8 mouse cellular contexts compared by ENCODE assay signal in genomic region chr4:107250494-107250893, GRCm38 (mm10). TPM values are rescaled to one million over a fixed set of nuclear protein-coding genes. Genes with fewer than 3 reads are reported as not detected.
DNase-seq lines count a peak whose midpoint lies in the region; ATAC-seq and TF ChIP-seq lines count a peak whose summit lies in the region.

No protein-coding gene starts in this region.

- DNase-seq in forebrain, postnatal 0 days: peak; percentile 73
- DNase-seq in forebrain, embryonic 11.5 days (ENCODE audit: low spot score): no peak
- DNase-seq in right cerebral cortex, adult 18-20 months: peak; percentile 32
- no peak for DNase-seq in right cerebral cortex, postnatal 36 days (ENCODE audit: low spot score in 2 of 2)
- DNase-seq in cerebellum, adult 9-10 months: peak; percentile 68
- DNase-seq in kidney, postnatal 25 days: peak; percentile 42 to 66

- no peak overlapping the region for H3K9ac ChIP-seq in forebrain, postnatal 0 days
- no peak overlapping the region for H3K9ac ChIP-seq in forebrain, embryonic 11.5 days (ENCODE audit: low read length)

- 0 out of 2 replicates have a peak, but pooled peaks cover 5% of the 10 kb centered on the region for H3K4me1 ChIP-seq in forebrain, postnatal 0 days (ENCODE audit: insufficient read depth)
- 0 out of 2 replicates have a peak, but pooled peaks cover 3% of the 10 kb centered on the region for H3K4me1 ChIP-seq in forebrain, embryonic 11.5 days (replicated peaks; ENCODE audit: control insufficient read depth, insufficient read depth, low read length)

- WGBS in forebrain, postnatal 0 days: 21% methylated on average over 4 of the region's 4 CpGs
- 31% methylated on average over 4 of the region's 4 CpGs for WGBS in forebrain, embryonic 11.5 days

- peak; percentile 84 for TF ChIP-seq CTCF in forebrain, postnatal 0 days (IDR thresholded peaks at IDR 0.05; ENCODE audit: low read depth)

- H3K4me2 ChIP-seq in forebrain, postnatal 0 days (ENCODE audit: low read depth): no peak overlapping the region
- H3K4me2 ChIP-seq in forebrain, embryonic 11.5 days (ENCODE audit: low read depth, low read length, severe bottlenecking): no peak overlapping the region

- peaks cover 4% of the 10 kb centered on the region; the same call in 1 of the 2 replicates for H3K36me3 ChIP-seq in forebrain, postnatal 0 days (ENCODE audit: insufficient read depth)
- H3K36me3 ChIP-seq in forebrain, embryonic 11.5 days (ENCODE audit: control insufficient read depth, insufficient read depth, low read length): no peaks in the 10 kb centered on the region

- H3K9me3 ChIP-seq in forebrain, postnatal 0 days (ENCODE audit: low read length): no peaks in the 10 kb centered on the region
- no peaks in the 10 kb centered on the region for H3K9me3 ChIP-seq in forebrain, embryonic 11.5 days (ENCODE audit: control insufficient read depth, low read length)

- no peak overlapping the region for H3K4me3 ChIP-seq in forebrain, postnatal 0 days (ENCODE audit: low read depth, low read length)
- H3K4me3 ChIP-seq in forebrain, embryonic 11.5 days (ENCODE audit: low read depth, low read length): no peak overlapping the region

- H3K27me3 ChIP-seq in forebrain, postnatal 0 days (ENCODE audit: insufficient read depth, low read length): no peaks in the 10 kb centered on the region
- no peaks in the 10 kb centered on the region for H3K27me3 ChIP-seq in forebrain, embryonic 11.5 days (ENCODE audit: control insufficient read depth, insufficient read depth, low read length)

- no peak for ATAC-seq in forebrain, postnatal 0 days
- no peak for ATAC-seq in forebrain, embryonic 11.5 days (replicated peaks; ENCODE audit: low FRiP score)
- 0 out of 2 replicates have a peak, but pooled peaks have one; percentile 28 for ATAC-seq in megakaryocyte-erythroid progenitor cell, adult 5-6 weeks (replicated peaks; ENCODE audit: low FRiP score, low TSS enrichment, poor library complexity, severe bottlenecking)
- no peak for ATAC-seq in megakaryocyte, adult 5-6 weeks (ENCODE audit: poor library complexity, severe bottlenecking)

- H3K27ac ChIP-seq in forebrain, postnatal 0 days (ENCODE audit: low read depth, low read length): no peak overlapping the region
- no peak overlapping the region for H3K27ac ChIP-seq in forebrain, embryonic 11.5 days (ENCODE audit: low read depth, low read length)

RNA-seq across cellular contexts. Expression of gene Lrrc42, which starts 2.8 kb away (rescaled TPM):
- total RNA-seq in forebrain, postnatal 0 days (2014; rRNA removed): 12.4 and 14.7 TPM in 2 replicates
- 27.9 and 36.4 TPM in 2 replicates for polyA plus RNA-seq in forebrain, postnatal 0 days (2015; fragmentation: Nextera tagmentation; extraction: Ambion mirVana)
- polyA plus RNA-seq in forebrain, embryonic 11.5 days (2014; fragmentation: Nextera tagmentation; extraction: Ambion mirVana): 90.5 and 99.5 TPM in 2 replicates
- total RNA-seq in megakaryocyte-erythroid progenitor cell, adult 5-6 weeks (2014; fragmentation: Nextera tagmentation): 18.3 and 46.6 TPM in 2 replicates
- total RNA-seq in megakaryocyte-erythroid progenitor cell, adult 5-6 weeks (2017): 15.0 and 16.7 TPM in 2 replicates
- total RNA-seq in megakaryocyte, adult 5-6 weeks (2015): 11.0 and 14.4 TPM in 2 replicates
- 3.2 and 16.3 TPM in 2 replicates for total RNA-seq in megakaryocyte, adult 5-6 weeks (2017)

RNA-seq across cellular contexts. Expression of gene Hspb11, which starts 2.9 kb away (rescaled TPM):
- total RNA-seq in forebrain, postnatal 0 days (2014; rRNA removed): 17.9 and 20.4 TPM in 2 replicates
- polyA plus RNA-seq in forebrain, postnatal 0 days (2015; fragmentation: Nextera tagmentation; extraction: Ambion mirVana): 40.5 and 43.8 TPM in 2 replicates
- 23.7 and 27.2 TPM in 2 replicates for polyA plus RNA-seq in forebrain, embryonic 11.5 days (2014; fragmentation: Nextera tagmentation; extraction: Ambion mirVana)
- total RNA-seq in megakaryocyte-erythroid progenitor cell, adult 5-6 weeks (2014; fragmentation: Nextera tagmentation): 3.7 and 17.2 TPM in 2 replicates
- 11.2 and 12.7 TPM in 2 replicates for total RNA-seq in megakaryocyte-erythroid progenitor cell, adult 5-6 weeks (2017)
- 17.1 and 23.3 TPM in 2 replicates for total RNA-seq in megakaryocyte, adult 5-6 weeks (2015)
- total RNA-seq in megakaryocyte, adult 5-6 weeks (2017): 8.6 and 15.3 TPM in 2 replicates

RNA-seq across cellular contexts. Expression of gene Ldlrad1, which starts 41.5 kb away (rescaled TPM):
- 0.69 TPM in 1 of 2 replicates, not detected in the other for total RNA-seq in forebrain, postnatal 0 days (2014; rRNA removed)
- polyA plus RNA-seq in forebrain, postnatal 0 days (2015; fragmentation: Nextera tagmentation; extraction: Ambion mirVana): not detected in 2 replicates
- not detected in 2 replicates for polyA plus RNA-seq in forebrain, embryonic 11.5 days (2014; fragmentation: Nextera tagmentation; extraction: Ambion mirVana)
- 0.57 TPM in 1 of 2 replicates, not detected in the other for total RNA-seq in megakaryocyte-erythroid progenitor cell, adult 5-6 weeks (2014; fragmentation: Nextera tagmentation)
- total RNA-seq in megakaryocyte-erythroid progenitor cell, adult 5-6 weeks (2017): not detected in 2 replicates
- not detected in 2 replicates for total RNA-seq in megakaryocyte, adult 5-6 weeks (2015)
- not detected in 2 replicates for total RNA-seq in megakaryocyte, adult 5-6 weeks (2017)

RNA-seq across cellular contexts. Expression of gene Dio1, which starts 56.5 kb away (rescaled TPM):
- total RNA-seq in forebrain, postnatal 0 days (2014; rRNA removed): not detected in 2 replicates
- not detected in 2 replicates for polyA plus RNA-seq in forebrain, postnatal 0 days (2015; fragmentation: Nextera tagmentation; extraction: Ambion mirVana)
- not detected in 2 replicates for polyA plus RNA-seq in forebrain, embryonic 11.5 days (2014; fragmentation: Nextera tagmentation; extraction: Ambion mirVana)
- not detected in 2 replicates for total RNA-seq in megakaryocyte-erythroid progenitor cell, adult 5-6 weeks (2014; fragmentation: Nextera tagmentation)
- not detected in 2 replicates for total RNA-seq in megakaryocyte-erythroid progenitor cell, adult 5-6 weeks (2017)
- total RNA-seq in megakaryocyte, adult 5-6 weeks (2015): not detected in 2 replicates
- total RNA-seq in megakaryocyte, adult 5-6 weeks (2017): not detected in 2 replicates

Comparison
In these comparisons a context has a peak if more than half of its experiments do, and no peak if none do; other contexts are left out.
1. DNase-seq: peak in forebrain, postnatal 0 days (single experiment), right cerebral cortex, adult 18-20 months (single experiment), cerebellum, adult 9-10 months (single experiment) and kidney, postnatal 25 days (2 of 2); none in forebrain, embryonic 11.5 days (single experiment) and right cerebral cortex, postnatal 36 days (0 of 2).